Mouse (Mus musculus) splenic B cell, adult 2 months (primary cell): ENCODE data around the gene Ttc33.

Experiments
- DNase-seq: peaks from one replicate; pipeline ENCODE4 v3.0.0-alpha.2; 2011; ENCODE audit warnings: low read depth, low spot score
- H3K27me3 ChIP-seq: 2 replicates; pipeline ENCODE4 v1.6.1; 2012; ENCODE audit warnings: mild to moderate bottlenecking, low read length, moderate library complexity, mixed read lengths; ENCODE audit not compliant: control insufficient read depth, poor library complexity, insufficient read depth, severe bottlenecking
- H3K36me3 ChIP-seq: 2 replicates; pipeline ENCODE4 v1.6.1; 2012; ENCODE audit warnings: mild to moderate bottlenecking, low read length, moderate library complexity, mixed read lengths; ENCODE audit not compliant: control insufficient read depth, poor library complexity, insufficient read depth, severe bottlenecking

Gene Ttc33

DNA sequence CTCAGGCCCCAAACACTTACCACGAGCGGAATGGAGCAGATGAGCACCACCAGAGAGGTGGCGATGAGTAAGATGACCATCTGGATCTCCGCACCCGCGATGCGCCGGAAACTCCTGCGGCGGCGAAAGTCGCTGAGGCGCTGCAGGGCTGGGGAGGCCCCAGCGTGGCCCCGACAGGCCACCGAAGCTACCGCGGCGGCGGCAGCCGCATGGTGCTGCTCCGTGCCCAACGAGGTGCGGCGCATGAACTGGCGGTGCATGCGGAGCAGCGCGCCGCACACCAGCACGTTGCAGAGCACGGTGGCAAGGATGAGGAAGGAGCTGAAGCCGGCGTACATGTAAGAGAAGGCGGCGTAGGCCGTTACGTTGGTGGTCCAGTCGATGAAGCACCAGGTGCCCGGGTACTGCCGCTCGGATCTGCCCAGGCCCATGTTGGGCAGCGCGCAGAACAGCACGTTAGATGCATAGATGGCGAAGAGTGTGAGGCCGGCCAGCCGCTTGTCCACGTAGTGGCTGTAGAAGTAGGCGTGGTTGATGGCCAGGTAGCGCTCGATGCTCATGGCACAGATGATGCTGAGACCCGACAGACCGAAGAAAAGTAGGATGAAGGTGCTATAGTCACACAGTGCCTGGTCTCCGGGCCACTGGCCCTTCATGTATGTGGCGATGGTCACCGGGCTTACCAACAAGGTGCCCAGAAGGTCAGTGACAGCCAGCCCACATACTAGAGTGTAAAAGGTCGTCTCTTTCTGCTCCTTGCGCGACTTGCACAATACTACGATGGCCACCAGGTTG lies 57.1 kb downstream of the Ttc33 start:
- DNase-seq: peak; percentile 58
- Histone ChIP-seq H3K27me3 (no peaks in the 10 kb centered on the region), H3K36me3 (no peaks in the 10 kb centered on the region)

DNA sequence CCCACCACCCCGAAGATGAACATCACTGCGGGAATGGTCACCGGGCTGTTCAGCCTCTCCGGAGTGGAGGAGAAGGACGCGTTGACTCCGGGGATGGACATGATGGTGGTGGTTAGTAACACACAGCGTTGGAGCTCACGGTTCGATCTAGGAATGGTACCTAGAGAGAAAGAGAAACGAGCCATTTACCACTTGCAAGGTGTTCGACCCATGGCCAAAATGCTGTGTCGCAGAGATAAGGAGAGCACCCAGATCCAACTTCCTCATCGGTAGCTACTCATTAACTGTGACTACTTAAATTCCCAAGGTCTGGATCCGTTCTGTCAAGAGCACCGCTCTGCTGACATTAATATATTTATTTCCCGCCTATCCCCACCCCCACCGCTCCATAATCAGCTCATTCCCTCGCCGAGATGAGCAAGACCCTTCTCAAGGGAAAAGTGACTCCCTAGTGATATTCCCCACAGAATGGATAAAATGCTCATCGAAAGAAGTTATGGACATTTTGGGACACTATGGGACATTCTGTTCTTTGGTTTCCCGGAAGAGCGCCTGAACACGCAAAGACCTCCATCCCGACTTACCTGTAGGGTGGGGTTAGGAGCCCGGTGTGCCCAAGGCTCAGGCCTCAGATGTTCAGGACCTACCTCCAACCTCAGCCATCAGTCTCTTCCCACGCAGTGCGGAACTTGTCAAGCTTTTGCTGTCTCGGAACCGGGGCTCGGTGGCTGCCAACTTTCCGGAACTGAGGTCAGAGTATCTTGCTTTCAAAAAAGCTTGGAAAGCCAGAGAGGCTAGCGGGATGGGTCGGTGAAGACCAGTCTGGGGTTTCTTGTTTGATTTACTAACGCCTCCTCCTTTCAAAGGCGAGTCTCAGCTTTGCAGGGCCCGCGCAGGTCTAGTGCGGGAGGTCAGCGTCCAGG lies 58.0 kb downstream of the Ttc33 start:
- peak; percentile 55 for DNase-seq
- Histone ChIP-seq H3K27me3 (no peaks in the 10 kb centered on the region), H3K36me3 (no peaks in the 10 kb centered on the region)

DNA sequence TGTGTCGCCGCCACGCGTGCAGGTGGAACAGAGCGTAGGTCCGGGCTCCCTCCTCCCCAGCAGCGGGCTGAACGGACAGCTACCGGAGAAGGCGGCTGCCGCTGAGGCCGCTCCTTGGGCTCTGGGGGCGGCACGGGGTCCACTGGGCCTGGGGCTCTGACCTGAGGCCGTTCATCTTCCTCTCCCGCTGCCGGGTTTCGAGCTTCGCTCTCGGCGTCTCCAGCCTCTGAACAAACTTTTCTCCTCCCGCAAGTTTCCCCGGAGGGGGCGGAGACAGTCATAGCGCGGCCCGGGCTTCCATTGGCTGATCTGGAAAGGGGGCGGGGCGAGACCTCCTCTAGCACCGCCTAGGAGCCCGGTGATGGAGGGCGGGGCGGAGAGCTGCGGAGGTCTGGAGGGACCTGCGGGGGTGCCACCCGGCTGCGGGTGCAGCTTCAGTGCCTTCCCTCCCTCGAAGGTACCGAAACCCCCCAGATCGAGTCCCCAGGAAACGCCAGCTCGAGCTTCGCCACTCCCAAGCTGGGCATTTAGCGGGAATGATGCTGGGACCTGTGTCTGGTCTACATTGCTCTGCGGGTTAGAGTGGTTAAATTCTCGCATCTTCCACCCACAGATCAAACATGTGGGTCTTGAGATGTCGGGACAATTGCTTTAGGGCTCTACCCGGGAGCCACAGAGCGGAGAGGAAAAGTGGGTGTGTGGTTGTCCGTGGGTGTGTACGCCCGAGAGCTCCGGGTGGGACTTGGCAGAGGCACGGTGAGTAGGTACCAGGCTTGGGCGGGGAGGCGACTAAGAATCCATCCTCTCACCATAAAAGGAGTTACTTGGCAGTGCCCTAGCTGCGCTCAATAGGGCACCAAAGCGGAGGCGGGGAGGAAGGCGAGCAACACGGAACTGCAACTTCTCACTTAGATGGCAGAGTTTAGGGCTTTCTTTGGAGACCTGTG lies 58.9 kb downstream of the Ttc33 start, which contains the start of gene Ptger4:
Ptger4 (minus strand) TSS at position 229 of the 947 bp plus-strand sequence.
- no peaks in the 10 kb centered on the region for H3K27me3 ChIP-seq
- no peaks in the 10 kb centered on the region for H3K36me3 ChIP-seq
- DNase-seq: peak; percentile 96

DNA sequence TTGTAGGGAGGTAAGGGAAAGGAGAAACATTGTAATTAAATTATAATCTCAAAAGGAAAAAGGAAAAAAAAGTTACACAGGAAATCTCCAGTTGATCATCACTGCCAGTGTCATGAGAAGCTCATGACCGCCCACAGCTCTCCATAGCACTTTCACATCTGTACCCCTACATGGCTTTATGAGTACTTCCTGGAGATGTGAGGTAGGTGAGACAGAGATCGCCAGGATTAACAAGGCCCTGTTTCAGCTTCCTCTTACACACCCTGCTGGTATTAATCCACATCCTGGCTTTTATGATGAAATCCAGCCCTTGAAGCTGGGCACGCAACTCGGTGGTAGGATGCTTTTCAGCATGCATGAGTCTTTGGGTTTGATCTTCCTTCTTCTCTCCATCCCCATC lies 64.9 kb downstream of the Ttc33 start:
- H3K27me3 ChIP-seq: no peaks in the 10 kb centered on the region
- no peaks in the 10 kb centered on the region for H3K36me3 ChIP-seq
- no peak for DNase-seq

GRCm38 (mm10) chr15:5260183-5260582 lies 74.9 kb downstream of the Ttc33 start:
- H3K36me3 ChIP-seq: no peaks in the 10 kb centered on the region
- DNase-seq: no peak

GRCm38 (mm10) chr15:5261004-5261403 lies 75.7 kb downstream of the Ttc33 start:
- H3K27me3 ChIP-seq: peaks cover 4% of the 10 kb centered on the region
- DNase-seq: no peak

More at GRCm38 (mm10) chr15:5260183-5260582, 74.9 kb downstream of the Ttc33 start:
- H3K27me3 ChIP-seq: peaks cover 4% of the 10 kb centered on the region

DNA sequence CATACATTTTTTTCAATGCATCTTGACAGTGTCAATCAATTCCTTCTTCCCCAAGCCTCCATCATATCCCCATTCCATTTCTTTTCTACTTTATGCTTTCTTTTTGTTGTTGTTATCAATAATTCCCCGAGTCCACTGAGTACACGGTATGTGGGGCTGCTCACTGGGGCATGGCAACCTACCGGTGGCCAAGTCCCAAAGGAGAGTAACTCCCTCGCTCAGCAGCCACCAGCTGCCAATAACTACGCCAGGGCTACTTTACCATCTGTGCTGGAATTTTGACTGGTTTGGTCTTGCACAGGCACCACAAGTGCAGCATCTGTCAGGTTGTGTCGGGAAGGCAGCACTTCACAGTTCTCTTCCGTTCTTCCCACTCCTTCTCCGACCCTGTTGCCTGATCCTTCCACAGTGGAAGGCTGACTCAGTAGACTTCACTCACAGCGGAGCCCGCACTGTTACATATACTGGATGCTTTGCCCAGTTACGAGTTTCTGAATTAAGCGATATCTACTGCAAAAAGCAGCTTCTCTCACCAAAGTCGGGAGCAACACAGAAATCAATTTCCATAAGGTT lies 76.9 kb downstream of the Ttc33 start:
- peaks cover 4% of the 10 kb centered on the region for H3K27me3 ChIP-seq
- H3K36me3 ChIP-seq: no peaks in the 10 kb centered on the region
- peak; percentile 25 for DNase-seq

More at GRCm38 (mm10) chr15:5261004-5261403, 75.7 kb downstream of the Ttc33 start:
- H3K36me3 ChIP-seq: no peaks in the 10 kb centered on the region

- H3K36me3 ChIP-seq: no peaks in the 10 kb centered on the region
- peaks cover 4% of the 10 kb centered on the region for H3K27me3 ChIP-seq
- peak; percentile 68 for DNase-seq
Measured at GRCm38 (mm10) chr15:5262874-5263504, 77.7 kb downstream of the Ttc33 start.

DNA sequence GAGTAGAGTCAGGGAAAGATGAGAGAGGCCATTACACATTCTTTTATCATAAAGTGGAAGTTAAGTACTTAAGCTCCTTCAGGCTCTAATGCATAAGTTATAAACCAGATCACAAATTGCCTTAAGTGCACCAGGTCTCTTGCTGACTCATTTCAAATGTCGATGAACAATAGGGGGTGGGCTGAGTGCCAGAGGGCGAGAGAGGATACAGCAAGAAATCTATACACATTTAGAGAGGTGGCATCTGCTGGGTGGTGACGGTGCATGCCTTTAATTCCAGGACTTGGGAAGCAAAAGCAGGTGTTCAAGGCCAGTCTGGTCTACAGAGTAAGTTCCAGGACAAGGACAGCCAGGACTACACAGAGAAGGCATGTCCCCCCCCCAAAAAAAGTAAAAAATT lies 80.8 kb downstream of the Ttc33 start:
- DNase-seq: no peak
- H3K36me3 ChIP-seq: no peaks in the 10 kb centered on the region
- peaks cover 4% of the 10 kb centered on the region for H3K27me3 ChIP-seq
